Mouse (Mus musculus): Measurements from ENCODE around the gene Maml1. TPM values are rescaled to one million over a fixed set of nuclear protein-coding genes. Genes with fewer than 3 reads are reported as not detected.

The Maml1 gene
- polyA plus RNA-seq, 1 experiment from 2014 or later = 10.0 TPM

- H3K27ac ChIP-seq (replicated peaks; ENCODE audit: low read depth, low read length) = peak overlapping the region; percentile 80
- ATAC-seq (ENCODE audit: low read depth) (peak; percentile 13), DNase-seq (ENCODE audit: low spot score) (peak; percentile 37)
- H3K36me3 ChIP-seq (ENCODE audit: control insufficient read depth, insufficient read depth, low read length) = peaks cover 3% of the 10 kb centered on the region; the same call in 1 of the 2 replicates
- no peaks in the 10 kb centered on the region for H3K9me3 ChIP-seq (ENCODE audit: control insufficient read depth, low read length)
- H3K9ac ChIP-seq (ENCODE audit: low read depth, low read length) = peak overlapping the region; percentile 96
- H3K4me3 ChIP-seq (ENCODE audit: low read depth, low read length) = peak overlapping the region; percentile 83
- peaks cover 22% of the 10 kb centered on the region for H3K4me1 ChIP-seq (ENCODE audit: control insufficient read depth, insufficient read depth, low read length)
- H3K4me2 ChIP-seq (ENCODE audit: low read depth, low read length) = peak overlapping the region; percentile 88
- H3K27me3 ChIP-seq (replicated peaks; ENCODE audit: control insufficient read depth, insufficient read depth, low read length) = no peaks in the 10 kb centered on the region
- 6% methylated on average over 18 of the region's 34 CpGs for WGBS
These were observed 66.3 kb downstream of the Maml1 start for GRCm38 (mm10) chr11:50225611-50226378.

- H3K4me1 ChIP-seq (ENCODE audit: control insufficient read depth, insufficient read depth, low read length) = peaks cover 20% of the 10 kb centered on the region
These were observed 67.2 kb downstream of the Maml1 start for GRCm38 (mm10) chr11:50224671-50225530.

GRCm38 (mm10) chr11:50223783-50224662 lies 68.1 kb downstream of the Maml1 start:
- Histone ChIP-seq H3K4me1 (ENCODE audit: control insufficient read depth, insufficient read depth, low read length) (peaks cover 20% of the 10 kb centered on the region), H3K9ac (ENCODE audit: low read depth, low read length) (peak overlapping the region; percentile 96), H3K4me3 (ENCODE audit: low read depth, low read length) (peak overlapping the region; percentile 83), H3K27me3 (replicated peaks; ENCODE audit: control insufficient read depth, insufficient read depth, low read length) (no peaks in the 10 kb centered on the region), H3K4me2 (ENCODE audit: low read depth, low read length) (peak overlapping the region; percentile 88), H3K9me3 (ENCODE audit: control insufficient read depth, low read length) (no peaks in the 10 kb centered on the region), H3K27ac (replicated peaks; ENCODE audit: low read depth, low read length) (peak overlapping the region; percentile 80), H3K36me3 (ENCODE audit: control insufficient read depth, insufficient read depth, low read length) (no peaks in the 10 kb centered on the region)
- 10% methylated on average over 17 of the region's 17 CpGs for WGBS
- no peak for ATAC-seq (ENCODE audit: low read depth)
- no peak for DNase-seq (ENCODE audit: low spot score)

More at GRCm38 (mm10) chr11:50224671-50225530, 67.2 kb downstream of the Maml1 start:
- peak; percentile 89 for DNase-seq (ENCODE audit: low spot score)
- Histone ChIP-seq H3K9me3 (ENCODE audit: control insufficient read depth, low read length) (no peaks in the 10 kb centered on the region), H3K4me2 (ENCODE audit: low read depth, low read length) (peak overlapping the region; percentile 88), H3K27ac (replicated peaks; ENCODE audit: low read depth, low read length) (peak overlapping the region; percentile 80), H3K9ac (ENCODE audit: low read depth, low read length) (peak overlapping the region; percentile 96), H3K27me3 (replicated peaks; ENCODE audit: control insufficient read depth, insufficient read depth, low read length) (no peaks in the 10 kb centered on the region), H3K4me3 (ENCODE audit: low read depth, low read length) (peak overlapping the region; percentile 83), H3K36me3 (ENCODE audit: control insufficient read depth, insufficient read depth, low read length) (no peaks in the 10 kb centered on the region)
- WGBS = under 1% methylated on average over 37 of the region's 70 CpGs
- ATAC-seq (ENCODE audit: low read depth) = peak; percentile 85

GRCm38 (mm10) chr11:50222559-50223276 lies 69.4 kb downstream of the Maml1 start:
- WGBS = 55% methylated on average over 7 of the region's 7 CpGs
- H3K36me3 ChIP-seq (ENCODE audit: control insufficient read depth, insufficient read depth, low read length) = no peaks in the 10 kb centered on the region
- H3K27me3 ChIP-seq (replicated peaks; ENCODE audit: control insufficient read depth, insufficient read depth, low read length) = no peaks in the 10 kb centered on the region
- no peak overlapping the region for H3K27ac ChIP-seq (replicated peaks; ENCODE audit: low read depth, low read length)
- DNase-seq (ENCODE audit: low spot score) = no peak
- H3K4me1 ChIP-seq (ENCODE audit: control insufficient read depth, insufficient read depth, low read length) = peaks cover 19% of the 10 kb centered on the region
- no peak for ATAC-seq (ENCODE audit: low read depth)
- H3K4me3 ChIP-seq (ENCODE audit: low read depth, low read length) = no peak overlapping the region
- H3K9me3 ChIP-seq (ENCODE audit: control insufficient read depth, low read length) = no peaks in the 10 kb centered on the region
- no peak overlapping the region for H3K4me2 ChIP-seq (ENCODE audit: low read depth, low read length)
- no peak overlapping the region for H3K9ac ChIP-seq (ENCODE audit: low read depth, low read length)

- H3K9ac ChIP-seq (ENCODE audit: low read depth, low read length) = no peak overlapping the region
- H3K27me3 ChIP-seq (replicated peaks; ENCODE audit: control insufficient read depth, insufficient read depth, low read length) = no peaks in the 10 kb centered on the region
- ATAC-seq (ENCODE audit: low read depth) (no peak), DNase-seq (ENCODE audit: low spot score) (no peak)
- H3K27ac ChIP-seq (replicated peaks; ENCODE audit: low read depth, low read length) = no peak overlapping the region
- H3K9me3 ChIP-seq (ENCODE audit: control insufficient read depth, low read length) = no peaks in the 10 kb centered on the region
- H3K4me2 ChIP-seq (ENCODE audit: low read depth, low read length) = no peak overlapping the region
- no peaks in the 10 kb centered on the region for H3K36me3 ChIP-seq (ENCODE audit: control insufficient read depth, insufficient read depth, low read length)
- peaks cover 4% of the 10 kb centered on the region; the same call in 1 of the 2 replicates for H3K4me1 ChIP-seq (ENCODE audit: control insufficient read depth, insufficient read depth, low read length)
- H3K4me3 ChIP-seq (ENCODE audit: low read depth, low read length) = no peak overlapping the region
- WGBS = 49% methylated on average over 2 of the region's 2 CpGs
These were observed 72.3 kb downstream of the Maml1 start for GRCm38 (mm10) chr11:50219833-50220232.

- Histone ChIP-seq H3K4me3 (ENCODE audit: low read depth, low read length) (no peak overlapping the region), H3K36me3 (ENCODE audit: control insufficient read depth, insufficient read depth, low read length) (no peaks in the 10 kb centered on the region), H3K27ac (replicated peaks; ENCODE audit: low read depth, low read length) (no peak overlapping the region), H3K9me3 (ENCODE audit: control insufficient read depth, low read length) (no peaks in the 10 kb centered on the region), H3K4me2 (ENCODE audit: low read depth, low read length) (no peak overlapping the region), H3K4me1 (ENCODE audit: control insufficient read depth, insufficient read depth, low read length) (peaks cover 4% of the 10 kb centered on the region; the same call in 1 of the 2 replicates), H3K27me3 (replicated peaks; ENCODE audit: control insufficient read depth, insufficient read depth, low read length) (no peaks in the 10 kb centered on the region), H3K9ac (ENCODE audit: low read depth, low read length) (no peak overlapping the region)
- DNase-seq (ENCODE audit: low spot score) (no peak), ATAC-seq (ENCODE audit: low read depth) (no peak)
- WGBS = 75% methylated on average over 4 of the region's 4 CpGs
These were observed 74.3 kb downstream of the Maml1 start for GRCm38 (mm10) chr11:50217811-50218210.

- WGBS = 75% methylated on average over 4 of the region's 4 CpGs
- H3K9ac ChIP-seq (ENCODE audit: low read depth, low read length) = no peak overlapping the region
- no peak overlapping the region for H3K27ac ChIP-seq (replicated peaks; ENCODE audit: low read depth, low read length)
- H3K4me3 ChIP-seq (ENCODE audit: low read depth, low read length) = no peak overlapping the region
- no peak overlapping the region for H3K4me2 ChIP-seq (ENCODE audit: low read depth, low read length)
- H3K4me1 ChIP-seq (ENCODE audit: control insufficient read depth, insufficient read depth, low read length) = peaks cover 4% of the 10 kb centered on the region; the same call in 1 of the 2 replicates
- no peaks in the 10 kb centered on the region for H3K9me3 ChIP-seq (ENCODE audit: control insufficient read depth, low read length)
- H3K36me3 ChIP-seq (ENCODE audit: control insufficient read depth, insufficient read depth, low read length) = no peaks in the 10 kb centered on the region
- no peak for DNase-seq (ENCODE audit: low spot score)
- ATAC-seq (ENCODE audit: low read depth) = no peak
- H3K27me3 ChIP-seq (replicated peaks; ENCODE audit: control insufficient read depth, insufficient read depth, low read length) = no peaks in the 10 kb centered on the region
These were observed 75.3 kb downstream of the Maml1 start for GRCm38 (mm10) chr11:50216724-50217366.

Measured in embryonic facial prominence, embryonic 14.5 days (tissue).